Mouse (Mus musculus): ENCODE results near the gene Zfp944. TPM values are rescaled to one million over a fixed set of nuclear protein-coding genes. Genes with fewer than 3 reads are reported as not detected.
A peak's percentile ranks its signal among the peaks of the same experiment; 100 is the strongest.
"Not testable (repeated sequence)": the region's sequence is repeated elsewhere in the genome, so short reads cannot be mapped to it uniquely, and the experiment has no call there.

The Zfp944 gene
- polyA plus RNA-seq (2014; fragmentation: Nextera tagmentation; extraction: Ambion mirVana), result 8.4 and 9.6 TPM in 2 replicates

DNA sequence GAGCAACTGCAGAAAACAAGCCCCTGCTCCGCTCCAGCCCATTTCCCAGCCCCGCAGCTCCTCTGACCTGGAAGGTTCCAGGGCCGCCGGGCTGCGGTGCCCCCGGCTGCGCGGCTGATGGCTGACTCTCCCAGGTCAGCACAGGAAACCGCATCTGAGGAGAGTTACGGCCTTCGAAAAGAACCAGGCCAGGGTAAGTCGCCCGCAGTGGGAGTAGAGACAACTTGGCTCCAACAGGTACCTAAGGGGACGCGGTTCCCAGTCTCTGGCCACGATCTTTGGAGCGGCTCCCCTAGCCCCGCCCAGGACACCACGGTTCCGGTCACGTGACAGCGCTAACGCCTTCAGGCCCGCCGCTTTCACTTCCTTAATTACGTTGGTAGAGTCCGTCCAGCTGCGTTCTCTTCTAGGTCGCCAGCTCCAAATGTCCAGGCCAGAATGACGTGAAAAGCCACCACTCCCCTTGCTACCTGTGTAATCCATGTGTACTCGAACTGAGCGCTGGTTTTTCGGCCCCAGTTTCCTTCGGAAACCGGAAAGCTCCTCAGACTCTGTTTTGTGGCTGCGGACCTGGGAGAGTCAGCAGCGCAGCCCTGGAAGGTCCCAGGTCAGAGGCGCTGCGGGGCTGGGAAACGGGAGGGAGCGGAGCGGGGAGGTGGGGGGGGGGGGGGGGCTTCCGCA is at the start of gene Zfp944, which contains the start of gene Zfp758:
Gene Zfp944, minus strand, starts transcription at position 300 of the 681 bp plus-strand sequence.
Gene Zfp758, plus strand, starts transcription at position 353 of the 681 bp plus-strand sequence.
- Histone ChIP-seq H3K4me2 (ENCODE audit: low read length) (peak within 1 kb of the TSS; percentile 64), H3K27ac (replicated peaks in 1 of 2; ENCODE audit: control insufficient read depth in 1 of 2, insufficient read depth in 1 of 2, low read depth in 2 of 2, low read length in 2 of 2) (peak within 1 kb of the TSS; percentile 85 to 94), H3K9ac (ENCODE audit: low read length) (peak within 1 kb of the TSS; percentile 79), H3K4me3 (ENCODE audit: control insufficient read depth in 1 of 2, insufficient read depth in 1 of 2, low read depth in 1 of 2, low read length in 2 of 2) (peak within 1 kb of the TSS; percentile 61 to 78)
- not testable (repeated sequence) for H3K36me3 ChIP-seq (ENCODE audit: control insufficient read depth, insufficient read depth, low read length); H3K27me3 ChIP-seq (ENCODE audit: control insufficient read depth, insufficient read depth, low read length); H3K4me1 ChIP-seq (ENCODE audit: control insufficient read depth in 2 of 2, insufficient read depth in 2 of 2, low read length in 2 of 2); H3K9me3 ChIP-seq (ENCODE audit: control insufficient read depth, low read length)
- ATAC-seq (ENCODE audit: insufficient number of reproducible peaks, insufficient read depth, low FRiP score, low read depth), result peak; percentile 97
- WGBS, result under 1% methylated on average over 30 of the region's 43 CpGs

DNA sequence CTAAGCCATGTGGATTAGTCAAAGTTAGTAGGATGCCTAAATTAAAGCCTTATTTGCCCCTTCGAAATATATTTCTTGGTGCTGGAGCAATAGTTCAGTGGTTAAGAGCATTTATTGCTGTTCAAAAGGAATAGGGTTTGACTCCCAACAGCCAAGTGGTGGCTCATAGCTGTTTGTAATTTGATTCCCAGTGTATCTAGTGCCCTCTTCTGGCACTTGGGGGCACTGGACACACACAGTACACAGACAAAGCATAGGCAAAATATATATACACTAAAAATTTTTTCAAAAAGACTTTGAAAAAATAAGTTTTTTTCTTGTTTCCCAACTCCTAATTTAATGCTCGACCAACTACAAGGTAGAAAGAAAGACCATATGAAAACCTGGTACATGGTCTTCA is 49.6 kb upstream of the Zfp944 start:
- Histone ChIP-seq H3K27ac (replicated peaks in 1 of 2; ENCODE audit: control insufficient read depth in 1 of 2, insufficient read depth in 1 of 2, low read depth in 2 of 2, low read length in 2 of 2) (no peak overlapping the region), H3K36me3 (ENCODE audit: control insufficient read depth, insufficient read depth, low read length) (no peaks in the 10 kb centered on the region), H3K4me3 (ENCODE audit: control insufficient read depth in 1 of 2, insufficient read depth in 1 of 2, low read depth in 1 of 2, low read length in 2 of 2) (no peak overlapping the region), H3K9me3 (ENCODE audit: control insufficient read depth, low read length) (no peaks in the 10 kb centered on the region), H3K27me3 (ENCODE audit: control insufficient read depth, insufficient read depth, low read length) (no peaks in the 10 kb centered on the region), H3K9ac (ENCODE audit: low read length) (no peak overlapping the region), H3K4me2 (ENCODE audit: low read length) (no peak overlapping the region), H3K4me1 (ENCODE audit: control insufficient read depth in 2 of 2, insufficient read depth in 2 of 2, low read length in 2 of 2) (no peaks in the 10 kb centered on the region)
- WGBS, result 56% methylated on average over 2 of the region's 2 CpGs
- no peak for ATAC-seq (ENCODE audit: insufficient number of reproducible peaks, insufficient read depth, low FRiP score, low read depth)

DNA sequence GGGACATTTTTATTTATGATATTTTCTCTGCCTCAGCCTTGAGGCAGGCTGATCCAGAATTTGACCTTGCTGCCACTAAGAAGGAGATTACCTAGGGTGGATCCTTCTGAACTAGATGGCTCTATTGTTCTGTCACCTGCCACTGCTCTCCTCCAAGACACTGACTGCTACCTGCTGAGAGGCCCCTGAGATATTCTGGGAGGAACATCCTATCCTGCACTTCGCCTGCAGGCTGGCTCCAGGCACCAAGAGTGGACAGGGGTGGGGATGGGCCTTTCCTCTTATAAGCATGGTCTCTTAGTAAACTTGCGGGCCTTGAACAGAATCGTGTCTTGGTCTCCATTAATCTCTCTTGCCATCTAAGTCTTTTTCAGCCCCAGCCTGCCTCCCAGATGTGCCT is 2.7 kb upstream of the Zfp944 start:
- no peak overlapping the region for H3K9ac ChIP-seq (ENCODE audit: low read length)
- H3K4me2 ChIP-seq (ENCODE audit: low read length), result no peak overlapping the region
- no peak overlapping the region for H3K27ac ChIP-seq (replicated peaks in 1 of 2; ENCODE audit: control insufficient read depth in 1 of 2, insufficient read depth in 1 of 2, low read depth in 2 of 2, low read length in 2 of 2)
- H3K9me3 ChIP-seq (ENCODE audit: control insufficient read depth, low read length), result 0 out of 2 replicates have a peak, but pooled peaks cover 5% of the 10 kb centered on the region
- ATAC-seq (ENCODE audit: insufficient number of reproducible peaks, insufficient read depth, low FRiP score, low read depth), result no peak
- H3K27me3 ChIP-seq (ENCODE audit: control insufficient read depth, insufficient read depth, low read length), result no peaks in the 10 kb centered on the region
- no peaks in the 10 kb centered on the region for H3K36me3 ChIP-seq (ENCODE audit: control insufficient read depth, insufficient read depth, low read length)
- no peak overlapping the region for H3K4me3 ChIP-seq (ENCODE audit: control insufficient read depth in 1 of 2, insufficient read depth in 1 of 2, low read depth in 1 of 2, low read length in 2 of 2)
- peaks cover 0 to 9% of the 10 kb centered on the region in 2 experiments; a peak in 2 of 4 replicates for H3K4me1 ChIP-seq (ENCODE audit: control insufficient read depth in 2 of 2, insufficient read depth in 2 of 2, low read length in 2 of 2)
- WGBS, result 95% methylated on average over 3 of the region's 3 CpGs

DNA sequence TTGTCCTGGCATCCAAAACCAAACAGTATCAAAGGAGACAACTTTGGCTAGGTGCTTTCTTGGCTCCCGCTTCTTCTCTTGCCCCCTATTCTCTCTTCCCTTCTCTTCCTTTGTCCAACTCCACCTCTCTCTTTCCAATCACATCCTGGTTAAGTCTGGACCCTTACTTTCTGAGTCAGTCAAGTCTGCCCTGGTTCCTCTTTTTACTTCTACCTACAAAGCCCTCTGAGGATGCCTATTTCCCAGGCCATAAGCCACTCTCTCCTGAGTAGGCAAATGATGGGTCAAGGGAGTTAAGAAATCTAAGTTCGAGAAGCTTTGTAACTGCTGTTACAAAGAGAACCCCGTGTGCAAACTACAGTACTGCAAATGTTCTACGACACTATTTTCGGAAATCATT is 628 bp downstream of the Zfp944 start:
- no peak for ATAC-seq (ENCODE audit: insufficient number of reproducible peaks, insufficient read depth, low FRiP score, low read depth)
- Histone ChIP-seq H3K36me3 (ENCODE audit: control insufficient read depth, insufficient read depth, low read length) (peaks cover 9% of the 10 kb centered on the region), H3K9me3 (ENCODE audit: control insufficient read depth, low read length) (0 out of 2 replicates have a peak, but pooled peaks cover 5% of the 10 kb centered on the region), H3K27me3 (ENCODE audit: control insufficient read depth, insufficient read depth, low read length) (no peaks in the 10 kb centered on the region), H3K9ac (ENCODE audit: low read length) (peak overlapping the region; percentile 74), H3K27ac (replicated peaks in 1 of 2; ENCODE audit: control insufficient read depth in 1 of 2, insufficient read depth in 1 of 2, low read depth in 2 of 2, low read length in 2 of 2) (0 out of 4 replicates have a peak overlapping the region, but pooled peaks of 1 of the 2 experiments have one; percentile 3), H3K4me3 (ENCODE audit: control insufficient read depth in 1 of 2, insufficient read depth in 1 of 2, low read depth in 1 of 2, low read length in 2 of 2) (peak overlapping the region; percentile 61 to 78), H3K4me1 (ENCODE audit: control insufficient read depth in 2 of 2, insufficient read depth in 2 of 2, low read length in 2 of 2) (peaks cover 0 to 9% of the 10 kb centered on the region in 2 experiments; a peak in 2 of 4 replicates), H3K4me2 (ENCODE audit: low read length) (peak overlapping the region; percentile 64)
- WGBS, result 25% methylated on average over 5 of the region's 5 CpGs

DNA sequence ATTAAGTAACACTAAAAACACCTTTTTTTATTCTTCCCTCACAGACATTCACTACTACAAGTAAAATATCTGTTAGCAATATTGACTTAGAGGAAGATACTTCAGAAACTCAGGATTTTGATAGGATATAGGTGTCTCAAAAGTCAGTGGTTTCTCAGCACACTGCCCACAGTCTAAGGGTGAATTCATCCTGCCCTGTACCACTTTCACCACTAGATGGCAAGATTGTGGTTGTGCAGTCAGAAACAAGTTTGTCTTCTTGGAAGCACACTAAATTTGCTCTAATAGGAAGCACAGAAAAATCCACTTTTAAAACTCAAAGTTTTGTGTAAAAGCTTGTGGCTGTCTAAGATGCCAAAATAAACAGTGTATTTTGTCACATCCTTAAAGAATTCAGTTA is 8.4 kb downstream of the Zfp944 start:
- Histone ChIP-seq H3K4me1 (ENCODE audit: control insufficient read depth in 2 of 2, insufficient read depth in 2 of 2, low read length in 2 of 2) (no peaks in the 10 kb centered on the region), H3K9ac (ENCODE audit: low read length) (no peak overlapping the region), H3K4me3 (ENCODE audit: control insufficient read depth in 1 of 2, insufficient read depth in 1 of 2, low read depth in 1 of 2, low read length in 2 of 2) (no peak overlapping the region), H3K36me3 (ENCODE audit: control insufficient read depth, insufficient read depth, low read length) (peaks cover 28% of the 10 kb centered on the region), H3K9me3 (ENCODE audit: control insufficient read depth, low read length) (no peaks in the 10 kb centered on the region), H3K4me2 (ENCODE audit: low read length) (no peak overlapping the region), H3K27me3 (ENCODE audit: control insufficient read depth, insufficient read depth, low read length) (no peaks in the 10 kb centered on the region), H3K27ac (replicated peaks in 1 of 2; ENCODE audit: control insufficient read depth in 1 of 2, insufficient read depth in 1 of 2, low read depth in 2 of 2, low read length in 2 of 2) (no peak overlapping the region)
- ATAC-seq (ENCODE audit: insufficient number of reproducible peaks, insufficient read depth, low FRiP score, low read depth), result no peak

GRCm38 (mm10) chr17:22315247-22315646 is 46.0 kb downstream of the Zfp944 start:
- not testable (repeated sequence) for H3K27ac ChIP-seq (replicated peaks in 1 of 2; ENCODE audit: control insufficient read depth in 1 of 2, insufficient read depth in 1 of 2, low read depth in 2 of 2, low read length in 2 of 2); ATAC-seq (ENCODE audit: insufficient number of reproducible peaks, insufficient read depth, low FRiP score, low read depth); H3K4me1 ChIP-seq (ENCODE audit: control insufficient read depth in 2 of 2, insufficient read depth in 2 of 2, low read length in 2 of 2); H3K9me3 ChIP-seq (ENCODE audit: control insufficient read depth, low read length); H3K36me3 ChIP-seq (ENCODE audit: control insufficient read depth, insufficient read depth, low read length); H3K27me3 ChIP-seq (ENCODE audit: control insufficient read depth, insufficient read depth, low read length)
- Histone ChIP-seq H3K9ac (ENCODE audit: low read length) (peak overlapping the region; percentile 77), H3K4me3 (ENCODE audit: control insufficient read depth in 1 of 2, insufficient read depth in 1 of 2, low read depth in 1 of 2, low read length in 2 of 2) (peak overlapping the region; percentile 64 to 84; a peak in 2 of 4 replicates), H3K4me2 (ENCODE audit: low read length) (peak overlapping the region; percentile 59)
- 14% methylated on average over 2 of the region's 2 CpGs for WGBS

- not testable (repeated sequence) for H3K9me3 ChIP-seq (ENCODE audit: control insufficient read depth, low read length); H3K4me1 ChIP-seq (ENCODE audit: control insufficient read depth in 2 of 2, insufficient read depth in 2 of 2, low read length in 2 of 2); H3K36me3 ChIP-seq (ENCODE audit: control insufficient read depth, insufficient read depth, low read length); H3K27me3 ChIP-seq (ENCODE audit: control insufficient read depth, insufficient read depth, low read length)
- peak; percentile 96 for ATAC-seq (ENCODE audit: insufficient number of reproducible peaks, insufficient read depth, low FRiP score, low read depth)
- H3K27ac ChIP-seq (replicated peaks in 1 of 2; ENCODE audit: control insufficient read depth in 1 of 2, insufficient read depth in 1 of 2, low read depth in 2 of 2, low read length in 2 of 2), result peak within 1 kb of the TSS; percentile 72 to 76; a peak in 3 of 4 replicates
- peak within 1 kb of the TSS; percentile 59 for H3K4me2 ChIP-seq (ENCODE audit: low read length)
- WGBS, result 0% methylated on average over 20 of the region's 20 CpGs
- peak within 1 kb of the TSS; percentile 64 to 84 for H3K4me3 ChIP-seq (ENCODE audit: control insufficient read depth in 1 of 2, insufficient read depth in 1 of 2, low read depth in 1 of 2, low read length in 2 of 2)
- H3K9ac ChIP-seq (ENCODE audit: low read length), result peak within 1 kb of the TSS; percentile 77
Measured at GRCm38 (mm10) chr17:22314730-22315226, 46.4 kb downstream of the Zfp944 start, which contains the start of gene CT030661.1. Gene CT030661.1 (minus strand): TSS chr17:22314837.
